Mouse (Mus musculus): ENCODE data around the gene Prkar2b. TPM values are rescaled to one million over a fixed set of nuclear protein-coding genes. Genes with fewer than 3 reads are reported as not detected.

Prkar2b gene
- polyA plus RNA-seq, 1 experiment from 2014 or later, result 70.4 TPM

DNA sequence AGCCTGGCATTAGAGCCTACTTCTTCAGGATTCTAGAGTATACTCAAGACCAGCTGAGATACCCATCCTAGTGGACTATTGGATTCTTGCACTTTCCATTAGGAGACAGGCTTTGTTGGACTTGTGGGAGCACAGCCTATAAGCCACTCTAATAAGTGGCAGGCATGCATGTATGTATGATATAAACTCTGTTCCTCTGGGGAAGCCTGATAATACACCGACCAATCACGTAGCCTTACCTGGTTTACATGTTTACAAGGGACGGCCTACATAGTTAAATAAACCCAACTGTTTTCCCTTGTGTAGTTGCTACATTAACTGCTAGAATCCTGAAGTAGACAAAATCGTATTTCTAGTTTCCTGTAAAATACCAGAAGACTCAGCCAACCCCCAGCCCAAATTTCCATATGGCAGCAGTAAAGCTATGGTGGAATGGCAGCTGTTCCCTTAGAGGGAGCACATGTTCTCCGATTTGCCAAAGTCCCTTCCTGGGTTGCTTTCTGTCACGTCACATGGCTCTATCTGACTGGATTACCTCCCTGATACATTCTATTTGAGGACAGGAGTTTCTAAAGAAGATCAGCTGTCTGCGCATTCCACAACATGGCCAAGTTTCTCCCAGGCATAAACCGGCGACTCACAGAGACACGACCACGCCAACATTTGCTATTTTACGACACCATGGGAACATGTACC lies 95.4 kb downstream of the Prkar2b start:
- Histone ChIP-seq H3K9me3 (replicated peaks) (no peaks in the 10 kb centered on the region), H3K27ac (replicated peaks) (peak overlapping the region; percentile 92), H3K27me3 (no peaks in the 10 kb centered on the region), H3K4me2 (peak overlapping the region; percentile 17; the same call in 1 of the 2 replicates), H3K36me3 (replicated peaks) (peaks cover 66% of the 10 kb centered on the region), H3K4me1 (replicated peaks) (peaks cover 31% of the 10 kb centered on the region), H3K4me3 (replicated peaks) (no peak overlapping the region), H3K9ac (peak overlapping the region; percentile 16; the same call in 1 of the 2 replicates)
- WGBS (ENCODE audit: insufficient replicate concordance), result 67% methylated on average over 12 of the region's 12 CpGs
- ATAC-seq (ENCODE audit: insufficient read depth), result peak; percentile 81

GRCm38 (mm10) chr12:31964074-31964473 lies 97.0 kb downstream of the Prkar2b start:
- H3K4me1 ChIP-seq (replicated peaks), result peaks cover 31% of the 10 kb centered on the region
- 93% methylated on average over 6 of the region's 6 CpGs for WGBS (ENCODE audit: insufficient replicate concordance)
- no peak overlapping the region for H3K9ac ChIP-seq
- H3K36me3 ChIP-seq (replicated peaks), result peaks cover 69% of the 10 kb centered on the region
- H3K27me3 ChIP-seq, result no peaks in the 10 kb centered on the region
- no peaks in the 10 kb centered on the region for H3K9me3 ChIP-seq (replicated peaks)
- no peak overlapping the region for H3K4me3 ChIP-seq (replicated peaks)
- no peak overlapping the region for H3K27ac ChIP-seq (replicated peaks)
- no peak overlapping the region for H3K4me2 ChIP-seq
- ATAC-seq (ENCODE audit: insufficient read depth), result no peak

DNA sequence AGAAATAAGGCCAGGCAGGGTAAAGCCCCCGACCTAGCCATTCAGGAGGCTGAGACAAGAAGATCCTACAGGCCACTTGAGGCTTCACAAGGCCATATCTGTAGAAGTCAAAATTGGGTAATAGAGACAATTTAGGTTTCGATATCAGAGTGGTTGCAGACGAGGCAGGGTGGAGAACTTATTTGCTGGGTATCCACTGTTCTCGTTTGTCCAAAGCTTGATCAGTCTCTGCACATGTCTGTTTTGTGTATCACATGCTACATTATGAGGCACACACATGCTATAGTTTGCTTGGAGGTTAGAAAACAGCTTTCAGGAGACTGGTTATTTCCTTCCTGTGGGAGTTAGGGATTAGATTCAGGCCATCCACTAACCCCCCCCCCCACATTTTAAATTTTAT lies 105.3 kb downstream of the Prkar2b start:
- 45% methylated on average over 4 of the region's 4 CpGs for WGBS (ENCODE audit: insufficient replicate concordance)
- no peak; the same call in 1 of the 2 replicates for ATAC-seq (ENCODE audit: insufficient read depth)
- no peaks in the 10 kb centered on the region for H3K27me3 ChIP-seq
- no peak overlapping the region for H3K27ac ChIP-seq (replicated peaks)
- peaks cover 5% of the 10 kb centered on the region for H3K4me1 ChIP-seq (replicated peaks)
- no peak overlapping the region for H3K4me3 ChIP-seq (replicated peaks)
- peaks cover 31% of the 10 kb centered on the region for H3K36me3 ChIP-seq (replicated peaks)
- H3K9ac ChIP-seq, result no peak overlapping the region
- no peak overlapping the region for H3K4me2 ChIP-seq
- no peaks in the 10 kb centered on the region for H3K9me3 ChIP-seq (replicated peaks)

GRCm38 (mm10) chr12:31950659-31951031 lies 110.5 kb downstream of the Prkar2b start:
- WGBS (ENCODE audit: insufficient replicate concordance), result 9% methylated on average over 9 of the region's 9 CpGs
- Histone ChIP-seq H3K27me3 (no peaks in the 10 kb centered on the region), H3K36me3 (replicated peaks) (no peaks in the 10 kb centered on the region), H3K4me1 (replicated peaks) (peaks cover 30% of the 10 kb centered on the region), H3K4me2 (peak overlapping the region; percentile 80), H3K9ac (peak overlapping the region; percentile 5), H3K4me3 (replicated peaks) (peak overlapping the region; percentile 54), H3K9me3 (replicated peaks) (no peaks in the 10 kb centered on the region), H3K27ac (replicated peaks) (peak overlapping the region; percentile 63)
- ATAC-seq (ENCODE audit: insufficient read depth), result no peak

GRCm38 (mm10) chr12:31949759-31950658 lies 111.1 kb downstream of the Prkar2b start, which contains the start of gene Hbp1:
Gene Hbp1, minus strand, starts transcription at chr12:31950535.
- Histone ChIP-seq H3K36me3 (replicated peaks) (no peaks in the 10 kb centered on the region), H3K9ac (peak within 1 kb of the TSS; percentile 98), H3K4me2 (peak within 1 kb of the TSS; percentile 80), H3K9me3 (replicated peaks) (no peaks in the 10 kb centered on the region), H3K4me1 (replicated peaks) (peaks cover 37% of the 10 kb centered on the region), H3K4me3 (replicated peaks) (peak within 1 kb of the TSS; percentile 97), H3K27me3 (no peaks in the 10 kb centered on the region), H3K27ac (replicated peaks) (peak within 1 kb of the TSS; percentile 92)
- WGBS (ENCODE audit: insufficient replicate concordance), result 1% methylated on average over 65 of the region's 71 CpGs
- peak; percentile 92 for ATAC-seq (ENCODE audit: insufficient read depth)

DNA sequence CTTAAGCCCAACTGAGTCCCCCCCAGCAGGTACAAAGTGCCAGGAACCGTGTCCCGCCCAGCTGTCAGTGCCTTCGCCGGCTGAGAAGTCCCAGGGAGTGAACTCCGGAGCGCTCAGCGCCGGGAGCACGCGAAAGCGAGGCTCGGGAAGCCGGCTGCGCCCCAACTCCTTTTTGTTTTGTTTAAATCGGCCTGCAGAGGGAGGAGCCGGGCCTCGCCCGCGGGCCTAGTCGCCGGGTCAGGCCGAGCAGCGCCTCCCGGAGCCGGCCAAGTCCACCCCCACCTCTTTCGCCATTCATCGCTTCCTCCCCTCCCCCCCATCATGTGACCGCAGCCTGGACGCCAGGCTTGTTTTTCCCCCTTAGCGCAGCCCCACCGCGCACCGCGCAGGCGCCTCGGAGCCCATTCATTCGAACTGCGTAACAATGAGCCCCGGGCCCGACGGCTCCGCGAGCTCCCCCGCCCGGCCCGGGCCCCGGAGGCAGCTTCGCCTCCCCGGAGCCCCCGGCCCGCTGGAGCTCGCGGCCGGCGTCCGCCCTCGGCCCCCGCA lies 111.8 kb downstream of the Prkar2b start:
- WGBS (ENCODE audit: insufficient replicate concordance), result under 1% methylated on average over 58 of the region's 58 CpGs

DNA sequence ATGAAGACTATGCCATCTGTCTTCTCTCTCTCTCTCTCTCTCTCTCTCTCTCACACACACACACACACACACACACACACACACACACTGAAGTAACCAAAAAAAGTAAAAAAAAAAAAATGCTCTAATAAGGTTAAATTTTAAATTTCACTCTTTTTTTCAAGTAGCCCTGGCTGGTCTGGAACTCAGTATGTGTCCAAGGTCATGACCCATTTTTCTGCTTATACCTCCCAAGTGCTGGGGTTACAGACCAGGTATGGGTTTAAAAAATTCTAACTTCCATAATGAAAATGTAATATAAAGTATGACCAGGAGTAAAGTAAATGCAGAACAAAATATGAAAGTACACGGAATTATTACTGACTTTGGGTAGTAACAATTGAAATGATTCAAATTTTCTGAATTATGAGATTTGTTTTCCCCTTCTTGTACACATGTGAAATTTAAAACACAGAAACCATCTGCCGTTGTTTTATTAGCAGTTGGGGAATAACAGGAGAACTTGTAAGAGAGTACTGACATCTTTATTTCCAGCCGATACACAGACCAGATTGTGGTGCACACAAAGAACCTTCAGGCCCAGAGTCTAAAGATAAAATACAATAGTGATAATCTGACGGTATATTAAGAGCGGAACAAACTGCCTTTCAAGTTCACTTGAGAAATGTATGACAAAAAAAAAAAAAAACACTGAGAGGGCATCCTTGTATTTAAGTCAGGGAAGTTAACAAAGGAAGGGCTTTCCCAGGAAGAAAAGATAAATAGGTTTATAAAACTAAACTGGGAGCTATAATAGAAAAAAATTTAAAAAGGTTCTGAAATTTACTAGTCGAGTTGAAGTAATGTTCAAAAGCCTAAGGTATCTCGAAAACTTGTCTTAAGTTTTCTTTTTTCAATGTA lies 112.7 kb downstream of the Prkar2b start:
- Histone ChIP-seq H3K4me1 (replicated peaks) (peaks cover 51% of the 10 kb centered on the region), H3K9me3 (replicated peaks) (no peaks in the 10 kb centered on the region), H3K4me3 (replicated peaks) (peak overlapping the region; percentile 97), H3K27me3 (no peaks in the 10 kb centered on the region), H3K4me2 (peak overlapping the region; percentile 71), H3K27ac (replicated peaks) (peak overlapping the region; percentile 92), H3K36me3 (replicated peaks) (peaks cover 5% of the 10 kb centered on the region), H3K9ac (peak overlapping the region; percentile 98)
- ATAC-seq (ENCODE audit: insufficient read depth), result no peak
- 17% methylated on average over 7 of the region's 7 CpGs for WGBS (ENCODE audit: insufficient replicate concordance)

More for the DNA sequence above, 111.8 kb downstream of the Prkar2b start:
- ATAC-seq (ENCODE audit: insufficient read depth), result peak; percentile 42
- peak overlapping the region; percentile 98 for H3K9ac ChIP-seq
- H3K27ac ChIP-seq (replicated peaks), result peak overlapping the region; percentile 92
- no peaks in the 10 kb centered on the region for H3K9me3 ChIP-seq (replicated peaks)
- H3K27me3 ChIP-seq, result no peaks in the 10 kb centered on the region
- H3K36me3 ChIP-seq (replicated peaks), result no peaks in the 10 kb centered on the region
- H3K4me2 ChIP-seq, result peak overlapping the region; percentile 71
- H3K4me3 ChIP-seq (replicated peaks), result peak overlapping the region; percentile 97
- H3K4me1 ChIP-seq (replicated peaks), result peaks cover 42% of the 10 kb centered on the region

- Histone ChIP-seq H3K4me3 (replicated peaks) (no peak overlapping the region), H3K4me1 (replicated peaks) (peaks cover 60% of the 10 kb centered on the region), H3K9ac (no peak overlapping the region), H3K36me3 (replicated peaks) (peaks cover 14% of the 10 kb centered on the region), H3K27me3 (no peaks in the 10 kb centered on the region), H3K27ac (replicated peaks) (no peak overlapping the region), H3K4me2 (no peak overlapping the region), H3K9me3 (replicated peaks) (no peaks in the 10 kb centered on the region)
- 86% methylated on average over 5 of the region's 5 CpGs for WGBS (ENCODE audit: insufficient replicate concordance)
- ATAC-seq (ENCODE audit: insufficient read depth), result no peak
Observed at GRCm38 (mm10) chr12:31947476-31947875, 113.6 kb downstream of the Prkar2b start.

- no peak overlapping the region for H3K9ac ChIP-seq
- 62% methylated on average over 2 of the region's 2 CpGs for WGBS (ENCODE audit: insufficient replicate concordance)
- peaks cover 53% of the 10 kb centered on the region for H3K4me1 ChIP-seq (replicated peaks)
- H3K4me3 ChIP-seq (replicated peaks), result no peak overlapping the region
- H3K36me3 ChIP-seq (replicated peaks), result peaks cover 33% of the 10 kb centered on the region
- H3K27ac ChIP-seq (replicated peaks), result 0 out of 2 replicates have a peak overlapping the region, but pooled peaks have one; percentile 64
- H3K4me2 ChIP-seq, result no peak overlapping the region; the same call in 1 of the 2 replicates
- ATAC-seq (ENCODE audit: insufficient read depth), result no peak
- no peaks in the 10 kb centered on the region for H3K9me3 ChIP-seq (replicated peaks)
- H3K27me3 ChIP-seq, result no peaks in the 10 kb centered on the region
Observed at GRCm38 (mm10) chr12:31944405-31944804, 116.7 kb downstream of the Prkar2b start.

DNA sequence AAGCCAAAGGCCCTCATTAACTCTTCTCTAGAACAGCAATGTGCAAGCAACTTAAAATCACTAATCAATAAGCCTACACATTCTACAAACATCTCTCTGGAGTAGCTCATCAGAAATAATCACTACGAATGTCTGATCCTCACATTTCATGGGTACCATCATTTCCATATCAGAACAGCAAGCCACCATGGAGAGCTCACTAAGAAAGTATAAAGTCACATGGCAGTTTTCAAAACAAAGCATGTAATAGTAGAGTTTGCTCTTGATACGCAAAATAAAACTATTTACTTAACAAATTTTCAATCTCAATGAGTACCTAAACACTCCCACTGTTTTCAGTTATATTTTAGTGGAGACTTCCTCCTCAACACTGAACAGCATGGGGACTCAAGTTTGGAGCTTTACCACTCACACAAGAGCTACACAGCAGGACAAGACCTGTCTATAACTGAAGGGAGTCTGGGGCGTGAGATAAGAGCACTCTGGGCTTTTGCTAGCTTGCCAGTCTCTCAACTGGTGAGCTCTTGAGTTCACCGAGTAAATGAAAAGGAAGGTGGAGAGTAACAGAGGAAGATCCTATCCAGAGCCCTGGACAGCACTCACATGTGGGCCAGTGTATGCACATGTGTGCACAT lies 118.0 kb downstream of the Prkar2b start:
- Histone ChIP-seq H3K36me3 (replicated peaks) (peaks cover 46% of the 10 kb centered on the region), H3K9me3 (replicated peaks) (no peaks in the 10 kb centered on the region), H3K4me2 (peak overlapping the region; percentile 29; the same call in 1 of the 2 replicates), H3K4me3 (replicated peaks) (no peak overlapping the region), H3K27me3 (no peaks in the 10 kb centered on the region), H3K4me1 (replicated peaks) (peaks cover 48% of the 10 kb centered on the region), H3K27ac (replicated peaks) (peak overlapping the region; percentile 64), H3K9ac (no peak overlapping the region)
- ATAC-seq (ENCODE audit: insufficient read depth), result peak; percentile 87
- WGBS (ENCODE audit: insufficient replicate concordance), result 35% methylated on average over 4 of the region's 4 CpGs
